Mouse (Mus musculus) regulatory T cell (primary cell): Measurements from ENCODE around the gene Rnf208.

Experiments used
- in situ Hi-C: fragments of 300-600 bp; cut with MboI, MseI; formaldehyde crosslinking; loops from one replicate; pipeline ENCODE4 v1.15.1; 2025; ENCODE audit warnings: high pct_unique_total_duplicates

Gene Rnf208

DNA sequence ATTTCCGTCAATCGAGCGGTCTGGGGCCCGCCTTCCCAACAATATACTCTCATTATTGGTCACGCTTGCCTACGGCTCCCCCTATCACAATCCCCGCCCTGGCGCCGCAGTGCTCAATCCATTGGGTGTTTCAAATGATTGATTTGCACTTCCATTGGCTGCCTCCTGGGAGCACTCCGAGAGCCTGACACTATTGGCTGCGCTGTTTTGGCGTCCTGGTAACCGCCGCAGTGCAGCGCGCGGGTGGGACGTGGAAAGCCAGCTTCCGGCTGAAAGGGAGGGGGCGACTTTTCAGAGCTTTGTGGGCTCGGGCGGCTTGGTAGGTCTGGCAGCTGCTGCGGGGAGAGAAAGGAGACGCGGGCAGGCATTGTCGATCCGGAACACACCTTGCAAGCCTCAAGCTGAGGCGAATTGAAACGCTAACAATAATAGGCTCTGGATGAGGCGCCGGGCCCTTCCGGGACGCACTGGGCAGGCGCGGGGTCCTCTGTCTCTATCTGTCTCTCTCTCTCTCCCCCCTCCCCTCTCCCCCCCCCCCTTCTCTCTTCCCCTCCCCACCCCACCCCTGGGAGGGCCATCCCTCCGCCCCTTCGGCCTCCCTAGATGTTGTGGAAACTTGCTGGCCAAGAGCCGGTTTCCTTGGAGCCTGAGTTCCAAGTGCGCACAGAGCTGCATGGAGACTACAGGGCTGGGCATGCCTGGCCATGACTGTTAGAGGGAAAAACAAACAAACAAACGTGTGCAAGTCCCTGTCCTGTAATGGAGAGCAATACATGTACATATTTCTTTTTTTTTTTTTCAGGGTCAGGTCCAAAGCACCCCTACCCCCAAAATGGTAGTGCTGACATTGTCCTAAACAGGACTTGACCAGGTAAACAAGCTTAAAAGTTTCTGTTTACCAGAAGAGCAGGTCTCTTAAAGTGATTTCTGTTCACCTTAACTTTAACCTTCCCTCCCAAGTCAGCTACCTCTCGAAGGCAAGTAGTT is 17.0 kb upstream of the Rnf208 start:
- in situ Hi-C loops, result no loop called here

DNA sequence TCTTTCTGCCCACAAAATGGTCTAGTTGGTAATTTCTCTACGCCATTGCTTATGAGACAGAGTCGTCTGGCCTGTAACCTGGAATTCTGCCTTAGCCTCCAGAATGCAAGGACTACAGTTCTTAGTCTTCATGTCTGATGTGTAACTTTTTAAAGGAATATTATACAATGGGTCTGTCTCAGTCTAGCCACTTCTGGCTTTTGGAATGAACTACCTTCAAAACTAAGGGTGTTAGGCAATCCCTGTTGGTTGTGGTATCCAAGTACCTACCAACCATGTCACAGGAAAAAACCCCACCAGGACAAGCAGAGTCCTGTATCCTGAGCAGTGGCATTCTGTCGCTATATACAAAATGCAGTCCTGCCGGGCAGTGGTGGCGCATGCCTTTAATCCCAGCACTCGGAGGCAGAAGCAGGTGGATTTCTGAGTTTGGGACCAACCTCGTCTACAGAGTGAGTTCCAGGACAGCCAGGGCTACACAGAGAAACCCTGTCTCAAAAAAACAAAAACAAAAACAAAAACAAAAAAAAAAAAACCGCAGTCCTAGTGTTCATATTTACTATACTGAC is 16.2 kb upstream of the Rnf208 start:
- in situ Hi-C loops, result no loop called here

DNA sequence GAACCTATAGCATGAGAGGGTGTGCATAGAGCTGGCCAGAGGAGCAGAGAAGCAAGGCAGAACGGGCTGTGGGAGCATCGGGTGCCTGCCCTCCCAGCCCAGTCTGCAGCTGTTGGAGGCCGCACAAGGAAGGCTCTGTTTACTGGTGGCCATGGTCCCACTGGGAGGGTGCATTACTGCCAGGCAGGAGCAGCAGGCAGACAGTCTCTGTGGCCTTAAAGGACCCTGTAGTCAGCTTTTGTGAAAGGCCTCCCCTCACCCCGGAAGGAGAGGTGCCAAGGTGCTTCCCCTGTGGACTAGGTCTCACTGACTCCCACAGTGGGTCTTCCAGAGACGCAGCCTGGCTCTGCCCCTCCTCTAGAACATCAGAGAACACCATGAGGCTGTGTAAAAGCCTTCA is 15.2 kb upstream of the Rnf208 start:
- in situ Hi-C loops, result no loop called here

DNA sequence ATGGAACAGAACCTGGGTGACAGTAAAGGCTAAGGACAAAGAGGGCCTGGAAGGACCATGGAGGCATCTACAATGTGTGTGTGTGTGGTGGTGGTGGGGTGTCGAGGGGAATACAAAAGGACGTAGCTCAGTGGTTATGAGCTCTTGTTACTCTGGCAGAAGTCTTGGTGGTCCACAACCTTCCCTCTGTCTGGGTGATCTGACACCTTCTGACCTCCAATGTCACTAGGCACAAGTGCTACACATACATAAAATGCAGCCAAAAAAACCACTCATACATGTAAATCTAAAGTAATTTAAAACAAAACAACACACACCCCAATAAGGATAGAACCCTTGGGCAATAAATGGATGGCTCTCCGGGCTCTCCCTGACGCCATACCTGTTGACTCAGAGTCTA is 14.6 kb upstream of the Rnf208 start:
- in situ Hi-C loops, result no loop called here

DNA sequence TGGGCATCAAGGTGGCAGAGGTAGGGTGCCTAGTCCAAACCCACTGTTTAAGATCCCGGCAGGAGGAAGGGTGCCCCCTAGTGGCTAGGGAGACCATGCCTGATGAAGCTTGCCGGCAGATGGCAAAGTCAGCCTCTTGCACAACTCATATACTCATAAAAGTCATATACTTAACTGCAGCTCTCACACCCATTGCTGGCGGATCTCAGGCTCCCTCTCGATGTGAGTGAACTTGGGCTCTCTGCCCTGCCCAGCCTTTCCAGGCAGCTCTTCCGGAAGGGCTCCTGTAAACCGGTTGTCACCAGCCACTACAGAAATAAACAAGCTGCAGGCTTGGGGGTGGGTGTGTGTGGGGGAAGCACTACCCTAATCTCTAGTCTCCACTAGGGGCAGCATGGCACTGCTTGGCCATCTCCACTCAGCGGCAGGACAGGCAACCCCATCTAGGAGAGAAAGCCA is 13.6 kb upstream of the Rnf208 start:
- in situ Hi-C loops, result no loop called here

DNA sequence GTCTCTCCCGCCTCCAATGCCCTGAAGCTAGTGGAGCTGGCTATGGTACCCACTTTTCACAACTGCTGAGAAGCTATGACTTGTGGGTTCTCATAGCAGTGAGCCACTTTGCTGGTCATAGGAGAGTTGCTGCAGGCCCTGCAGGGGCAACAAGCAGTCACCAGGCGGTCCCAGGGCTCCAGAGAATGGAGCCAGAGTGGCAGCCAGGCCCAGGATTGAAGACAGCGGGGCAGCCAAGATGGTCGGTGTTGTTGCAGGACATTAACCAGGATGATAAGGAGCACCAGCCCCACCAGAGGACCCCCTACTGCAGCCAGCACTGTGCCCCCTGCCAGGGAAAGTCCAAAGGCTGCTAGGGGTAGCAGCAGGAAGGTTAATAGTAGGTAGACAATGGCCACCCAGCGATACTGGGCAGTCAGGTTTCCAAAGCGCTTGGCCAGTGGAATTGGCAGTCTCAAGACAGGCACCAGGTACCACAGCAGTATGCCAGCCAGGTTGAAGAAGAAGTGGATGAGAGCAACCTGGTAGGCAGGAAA is 13.0 kb upstream of the Rnf208 start:
- in situ Hi-C loops, result no loop called here

DNA sequence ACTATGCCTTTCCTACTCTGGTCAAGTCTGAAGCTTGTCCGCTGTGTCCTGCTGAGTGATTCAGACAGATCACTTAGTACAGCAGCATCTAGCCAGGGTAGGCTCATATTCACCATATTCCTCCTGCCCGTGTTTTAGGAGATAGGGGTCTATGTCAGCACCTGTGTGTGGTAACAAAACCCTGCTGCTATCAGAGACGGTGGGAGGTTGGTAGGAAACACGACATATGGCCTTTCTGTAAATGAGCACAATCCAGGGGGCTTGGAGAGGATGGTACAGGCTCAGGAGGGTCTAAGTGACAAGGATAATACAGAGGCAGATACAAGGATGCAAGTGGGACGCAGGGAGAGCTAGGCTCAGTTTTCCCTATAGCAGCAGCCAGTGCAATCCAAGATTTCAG is 12.5 kb upstream of the Rnf208 start:
- in situ Hi-C loops, result no loop called here

DNA sequence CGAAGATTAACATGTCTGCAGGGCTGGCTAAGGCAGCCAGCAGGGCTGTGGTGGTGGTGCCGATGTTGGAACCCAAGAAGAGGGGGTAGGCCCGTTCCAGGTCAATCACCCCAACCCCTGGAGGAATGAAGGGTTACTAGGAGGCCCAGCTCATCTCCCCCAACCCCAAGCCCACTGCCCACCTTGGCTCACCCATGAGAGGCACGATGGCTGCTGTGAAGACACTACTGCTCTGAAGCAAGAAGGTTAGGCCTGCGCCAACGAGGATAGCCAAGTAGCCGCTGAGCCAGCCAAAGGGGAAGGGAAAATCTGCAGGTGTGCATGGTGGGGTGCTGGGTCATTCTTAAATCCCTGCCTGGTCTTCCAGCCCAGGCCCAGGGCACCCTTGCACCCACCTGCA is 11.5 kb upstream of the Rnf208 start:
- in situ Hi-C loops, result loop anchor here (10.0 kb wide), 1 partner anchor 1674 kb away; the partner anchor contains the start of gene Surf6

DNA sequence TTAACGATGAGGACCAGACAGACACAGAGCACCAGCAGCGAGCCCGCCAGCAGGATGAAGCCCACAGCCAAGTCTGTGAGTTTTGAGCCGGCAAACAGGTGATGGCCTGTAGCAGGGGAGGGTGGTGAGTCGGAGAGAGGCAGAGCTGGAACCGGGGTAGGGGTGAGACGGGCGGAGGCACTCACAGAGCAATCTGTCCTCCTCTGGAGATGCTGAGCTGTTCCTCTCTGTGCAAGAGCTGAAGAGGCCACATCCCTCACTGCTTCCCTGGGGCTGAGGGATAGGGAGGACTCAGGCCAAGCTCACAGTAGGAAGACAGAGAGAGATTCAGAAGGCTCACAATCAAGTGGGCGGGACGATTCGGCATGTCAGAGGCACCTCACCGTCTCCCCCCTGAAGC is 11.0 kb upstream of the Rnf208 start:
- in situ Hi-C loops, result loop anchor here (10.0 kb wide), 1 partner anchor 1674 kb away; the partner anchor contains the start of gene Surf6

DNA sequence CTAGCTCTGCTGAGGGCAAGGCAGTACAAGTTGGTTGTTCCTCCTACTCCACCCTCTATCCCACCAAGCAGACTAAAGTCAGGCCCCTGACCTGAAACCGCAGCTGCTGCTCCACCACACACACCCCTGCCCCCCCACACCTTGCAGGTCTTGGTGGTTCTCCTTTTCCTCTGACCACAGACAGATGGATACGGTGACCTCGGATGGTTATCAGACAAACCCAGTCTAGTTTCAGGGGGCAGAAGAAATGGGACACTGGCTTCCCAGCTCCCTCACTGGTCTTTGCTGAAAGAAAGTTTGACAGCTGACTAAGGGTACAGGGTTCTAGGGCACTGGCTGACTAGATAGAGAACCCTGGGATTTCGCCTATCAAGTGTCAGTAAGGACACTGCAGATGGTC is 8.6 kb upstream of the Rnf208 start:
- in situ Hi-C loops, result loop anchor here (10.0 kb wide), 1 partner anchor 1671 kb away; the partner anchor contains the start of gene Surf6

DNA sequence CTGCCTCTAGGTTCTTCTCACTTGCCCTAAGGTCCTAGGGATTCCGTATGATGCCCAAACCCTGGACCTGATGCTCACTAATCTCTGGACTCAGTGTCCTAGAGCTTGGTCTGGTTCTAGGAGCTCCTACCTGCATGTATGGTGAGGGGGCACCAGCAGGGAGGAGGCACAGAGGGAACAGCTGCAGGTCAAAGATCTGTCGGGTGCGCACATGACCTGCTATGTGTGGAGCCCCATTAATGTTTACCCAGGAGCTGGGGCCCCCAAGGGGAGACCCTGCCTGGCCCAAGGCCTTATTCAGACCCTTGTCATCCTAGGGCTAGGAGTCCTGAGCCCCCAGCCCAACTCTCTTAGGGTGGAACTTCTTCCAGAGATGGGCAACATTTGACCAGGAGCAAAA is 8.0 kb upstream of the Rnf208 start, which contains the start of gene Slc34a3:
TSS of gene Slc34a3 (minus strand) at position 315 of the 400 bp plus-strand sequence.
- in situ Hi-C loops, result loop anchor here (10.0 kb wide), 1 partner anchor 1671 kb away; the partner anchor contains the start of gene Surf6

DNA sequence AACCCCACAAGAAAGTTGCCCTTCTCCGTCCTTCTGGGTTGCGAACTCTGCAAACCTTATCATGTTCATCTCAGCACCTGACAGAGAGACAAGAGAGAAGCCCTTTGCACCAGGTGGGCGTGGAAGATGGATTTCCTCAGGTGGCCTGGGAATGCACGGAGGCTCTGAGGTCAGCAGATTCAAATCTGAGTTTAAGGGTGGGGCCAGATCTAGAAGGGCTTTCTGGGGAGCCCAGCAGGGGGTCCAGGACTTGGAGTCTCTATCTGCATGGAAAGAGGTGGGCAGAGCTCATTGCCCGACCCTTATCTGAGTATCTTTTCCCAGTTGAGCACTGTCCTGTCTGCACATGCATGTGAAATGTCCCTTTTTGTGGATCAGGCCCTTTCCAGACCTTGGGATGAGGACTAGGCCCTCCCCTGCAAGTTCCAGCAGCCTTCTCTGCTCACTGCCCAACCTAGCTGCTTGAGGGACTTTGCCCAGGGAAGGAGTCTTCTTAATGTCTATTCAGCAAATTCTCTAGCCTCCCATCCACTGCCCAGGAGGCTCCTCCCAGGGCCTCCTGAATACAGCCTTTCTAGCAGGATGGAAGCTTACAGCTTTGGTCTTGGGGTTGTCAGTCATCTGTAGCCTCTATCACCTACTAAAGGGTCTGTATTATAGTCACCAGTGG is 7.4 kb upstream of the Rnf208 start:
- in situ Hi-C loops, result loop anchor here (10.0 kb wide), 1 partner anchor 1670 kb away; the partner anchor contains the start of gene Surf6

DNA sequence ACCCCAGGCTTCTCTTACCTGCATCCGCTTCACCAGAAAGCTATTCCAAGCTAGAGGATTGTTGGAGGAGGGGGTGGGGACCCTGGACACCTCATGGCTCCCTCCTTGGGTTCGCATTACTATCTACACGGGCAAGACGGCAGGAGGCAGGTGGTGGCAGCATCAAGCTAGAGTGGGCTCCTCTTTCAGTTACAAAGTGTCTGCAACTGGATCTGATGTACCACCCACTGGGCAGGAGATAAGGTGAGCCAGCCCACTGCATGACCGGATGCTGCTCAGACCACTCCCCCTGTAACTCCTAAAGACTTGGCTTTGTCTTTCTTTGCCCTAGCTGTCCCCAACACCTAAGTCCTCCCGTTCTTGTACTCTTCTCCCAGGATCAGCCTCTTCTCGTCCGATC is 5.4 kb upstream of the Rnf208 start, which contains the start of gene Rnf224:
TSS of gene Rnf224 (minus strand) at position 174 of the 400 bp plus-strand sequence.
- in situ Hi-C loops, result loop anchor here (10.0 kb wide), 1 partner anchor 1668 kb away; the partner anchor contains the start of gene Surf6

DNA sequence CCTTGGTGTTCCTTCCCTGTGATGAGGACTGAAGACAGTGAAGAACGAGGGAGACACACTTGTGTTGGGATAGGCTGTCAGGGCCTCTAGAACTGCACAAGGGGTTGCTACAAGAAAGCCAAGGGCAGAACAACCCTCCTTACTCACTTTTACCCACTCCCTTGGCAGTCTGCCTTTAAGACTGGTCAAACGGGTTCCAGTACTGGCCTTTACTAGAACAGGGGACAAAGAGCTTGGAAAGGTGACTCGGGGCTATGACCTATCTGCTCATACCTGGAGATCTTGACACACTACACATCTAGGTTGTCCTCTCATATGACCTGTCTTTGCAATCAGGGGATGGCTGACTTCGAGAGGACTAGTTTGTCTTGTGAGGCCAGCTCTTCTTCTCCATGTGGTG is 4.5 kb upstream of the Rnf208 start:
- in situ Hi-C loops, result loop anchor here (10.0 kb wide), 1 partner anchor 1667 kb away; the partner anchor contains the start of gene Surf6

DNA sequence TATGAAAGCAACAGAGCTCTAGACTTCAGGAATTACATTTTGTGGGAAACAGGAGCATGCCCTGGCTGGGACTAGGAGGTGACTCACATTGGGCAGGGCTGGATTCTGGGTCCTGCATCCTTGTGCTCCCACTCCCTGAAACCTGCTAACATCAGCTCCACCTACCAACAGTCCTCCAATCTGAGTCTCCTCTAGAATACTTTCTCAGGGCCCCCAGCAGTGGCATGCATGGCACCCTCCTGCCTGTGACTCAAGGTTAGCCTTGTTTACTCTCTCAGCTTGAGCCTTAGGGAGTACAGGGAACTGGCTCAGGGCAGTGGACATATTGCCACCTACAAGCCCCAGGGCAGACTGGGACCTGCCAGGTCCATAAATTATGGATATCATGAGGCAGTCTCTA is 3.9 kb upstream of the Rnf208 start:
- in situ Hi-C loops, result loop anchor here (10.0 kb wide), 1 partner anchor 1667 kb away; the partner anchor contains the start of gene Surf6

DNA sequence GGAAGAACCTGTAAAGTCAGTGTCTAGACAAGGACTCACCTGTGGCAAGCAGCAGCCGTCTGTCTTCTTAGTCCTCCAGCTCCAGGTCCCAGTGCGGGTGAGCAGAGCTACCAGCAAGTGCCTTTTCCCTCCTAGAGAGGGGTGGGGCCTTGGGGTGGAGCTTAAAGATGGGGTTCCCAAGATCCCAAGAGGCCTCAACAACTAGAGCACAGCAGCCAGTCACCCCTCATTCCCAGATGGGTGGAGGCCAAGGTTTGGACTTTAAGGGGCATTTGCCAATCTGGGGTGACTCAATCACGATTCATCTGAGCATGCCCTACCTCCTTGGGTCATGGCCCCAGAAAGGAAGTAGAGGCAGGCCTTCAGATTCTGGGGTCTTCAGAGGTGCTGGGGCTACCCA is 2.3 kb upstream of the Rnf208 start:
- in situ Hi-C loops, result loop anchor here (10.0 kb wide), 1 partner anchor 1665 kb away; the partner anchor contains the start of gene Surf6

DNA sequence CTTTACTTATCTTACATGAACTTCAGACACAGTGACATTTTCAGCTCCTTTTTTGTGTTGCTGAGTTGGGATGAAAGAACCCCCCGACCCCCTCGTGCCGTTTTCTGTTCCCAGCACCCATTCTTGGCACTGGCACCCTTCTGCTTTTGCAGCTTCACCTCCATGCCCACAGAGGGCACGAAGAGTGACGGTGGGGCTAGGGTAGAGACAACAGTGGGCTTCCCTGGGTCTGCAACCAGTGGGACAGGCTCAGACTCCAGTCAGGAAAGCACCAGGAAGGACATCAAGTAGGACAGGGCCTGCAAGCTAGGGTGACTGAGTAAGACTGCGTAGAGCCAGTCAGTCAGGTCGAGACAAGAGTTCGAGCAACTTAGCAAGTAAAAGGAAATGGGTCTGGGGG is 1.7 kb upstream of the Rnf208 start:
- in situ Hi-C loops, result no loop called here

DNA sequence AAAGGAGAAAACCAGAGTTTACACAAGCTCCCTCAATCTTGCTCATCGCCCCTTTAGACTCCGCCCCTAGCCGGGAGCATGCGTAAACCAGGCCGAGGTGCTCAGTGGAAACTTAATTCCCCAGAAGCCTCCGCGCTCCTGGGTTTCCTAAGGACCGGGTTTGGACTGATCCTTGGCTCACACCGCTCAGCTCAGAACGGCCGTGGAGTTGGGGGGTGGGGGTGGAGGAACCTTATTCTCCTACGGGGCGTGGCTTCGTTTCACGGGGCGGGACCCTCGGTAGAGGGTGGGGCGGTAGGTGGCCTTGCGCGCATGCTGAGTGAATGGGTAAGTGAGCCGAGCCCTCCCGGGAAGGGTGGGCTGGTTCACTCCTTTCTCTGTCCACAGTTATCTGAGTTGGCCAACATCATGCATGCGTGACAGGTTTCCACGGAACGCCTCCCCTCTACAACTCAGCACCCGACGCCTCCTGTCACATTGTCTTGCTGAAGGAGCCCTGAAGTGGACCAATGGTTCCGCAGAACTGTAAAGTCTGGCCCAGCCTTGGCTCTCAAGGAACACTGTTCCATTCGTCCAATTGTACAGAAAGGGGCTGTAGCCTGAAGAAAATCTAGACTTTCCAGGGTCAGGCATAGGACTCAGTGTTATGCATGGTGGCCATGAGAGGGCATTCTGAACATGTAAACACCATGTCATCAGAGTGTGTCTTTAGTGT is 1.2 kb upstream of the Rnf208 start:
- in situ Hi-C loops, result no loop called here

DNA sequence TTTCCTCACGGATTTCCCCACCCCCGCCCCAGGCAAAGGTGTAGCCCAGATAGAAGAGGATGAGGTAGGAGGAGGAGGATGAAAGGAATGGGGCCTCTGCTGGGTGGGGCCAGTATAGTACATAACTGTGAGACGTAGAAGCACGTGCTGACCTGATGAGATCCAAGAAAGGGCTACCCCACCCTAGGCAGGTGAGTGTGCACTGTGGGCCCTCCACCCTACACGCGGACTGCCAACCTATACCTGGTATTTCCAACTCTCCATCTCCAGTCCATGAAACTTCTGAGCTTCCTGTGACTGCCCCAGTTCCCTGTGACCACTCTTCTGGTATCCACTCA is 648 bp upstream of the Rnf208 start:
- in situ Hi-C loops, result no loop called here

DNA sequence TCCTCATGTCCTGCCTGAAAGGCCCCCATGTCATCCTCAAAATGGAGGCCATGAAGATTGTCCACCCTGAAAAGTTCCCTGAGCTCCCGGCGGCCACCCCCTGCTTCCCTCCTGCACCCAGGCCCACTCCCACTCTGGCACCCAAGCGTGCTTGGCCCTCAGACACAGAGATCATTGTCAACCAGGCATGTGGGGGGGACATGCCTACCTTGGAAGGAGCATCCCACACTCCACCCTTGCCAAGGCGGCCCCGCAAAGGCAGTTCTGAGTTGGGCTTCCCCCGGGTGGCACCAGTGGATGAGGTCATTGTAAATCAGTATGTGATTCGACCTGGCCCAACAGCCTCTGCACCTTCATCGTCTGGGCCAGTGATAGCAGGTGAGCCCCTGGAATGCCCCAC is 1.3 kb downstream of the Rnf208 start:
- in situ Hi-C loops, result no loop called here

DNA sequence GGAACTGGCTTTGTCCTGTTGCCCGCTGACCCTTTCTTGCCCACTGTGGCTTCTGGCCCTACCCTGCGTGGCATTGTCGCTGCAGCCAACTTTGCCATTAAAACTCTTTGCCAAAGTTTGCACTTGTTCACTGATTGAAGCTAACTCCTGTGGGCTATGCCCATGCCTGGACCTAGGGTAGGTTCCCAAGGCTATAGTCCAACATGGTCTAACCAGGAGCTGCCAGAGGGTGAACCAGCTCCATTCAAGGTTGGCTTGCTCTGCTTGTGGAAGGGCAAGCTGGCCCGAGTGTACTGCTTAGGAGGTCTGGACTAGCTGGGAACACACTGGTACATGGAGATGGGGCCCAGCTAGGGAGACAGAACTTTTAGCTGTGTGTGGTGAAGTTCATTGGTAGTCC is 2.1 kb downstream of the Rnf208 start:
- in situ Hi-C loops, result no loop called here
